Mouse (Mus musculus) right cerebral cortex, postnatal 14 days (tissue): ENCODE measurements around the gene Micu1.

Experiments
- DNase-seq: peaks from one replicate; pipeline ENCODE4 v3.0.0; 2022

The Micu1 gene

GRCm38 (mm10) chr10:59814505-59815155 is 112.4 kb downstream of the Micu1 start:
- peak; percentile 57 for DNase-seq

- no peak for DNase-seq
These were observed 114.3 kb downstream of the Micu1 start for GRCm38 (mm10) chr10:59816569-59816968.

GRCm38 (mm10) chr10:59817528-59817927 is 115.3 kb downstream of the Micu1 start:
- no peak for DNase-seq

- DNase-seq = no peak
These were observed 115.7 kb downstream of the Micu1 start for GRCm38 (mm10) chr10:59817991-59818390.

- no peak for DNase-seq
These were observed 116.9 kb downstream of the Micu1 start for GRCm38 (mm10) chr10:59819146-59819545.

GRCm38 (mm10) chr10:59820886-59821285 is 118.6 kb downstream of the Micu1 start:
- DNase-seq = no peak

GRCm38 (mm10) chr10:59821334-59822066 is 119.2 kb downstream of the Micu1 start:
- no peak for DNase-seq

- DNase-seq = no peak
These were observed 120.6 kb downstream of the Micu1 start for GRCm38 (mm10) chr10:59822857-59823256.

GRCm38 (mm10) chr10:59825137-59825812 is 123.0 kb downstream of the Micu1 start:
- peak; percentile 32 for DNase-seq

GRCm38 (mm10) chr10:59829886-59830285 is 127.6 kb downstream of the Micu1 start:
- DNase-seq = no peak

- no peak for DNase-seq
These were observed 129.7 kb downstream of the Micu1 start for GRCm38 (mm10) chr10:59831950-59832349.

- no peak for DNase-seq
These were observed 133.3 kb downstream of the Micu1 start for GRCm38 (mm10) chr10:59835301-59836155.

- DNase-seq = no peak
These were observed 135.2 kb downstream of the Micu1 start for GRCm38 (mm10) chr10:59837490-59837889.

- no peak for DNase-seq
These were observed 139.2 kb downstream of the Micu1 start for GRCm38 (mm10) chr10:59841434-59841833.

GRCm38 (mm10) chr10:59843125-59843524 is 140.8 kb downstream of the Micu1 start:
- DNase-seq = no peak

GRCm38 (mm10) chr10:59844686-59845085 is 142.4 kb downstream of the Micu1 start:
- DNase-seq = no peak

GRCm38 (mm10) chr10:59846416-59846815 is 144.1 kb downstream of the Micu1 start:
- peak; percentile 57 for DNase-seq

- DNase-seq = no peak
These were observed 146.0 kb downstream of the Micu1 start for GRCm38 (mm10) chr10:59848079-59848877.

GRCm38 (mm10) chr10:59848953-59849352 is 146.7 kb downstream of the Micu1 start:
- no peak for DNase-seq

- no peak for DNase-seq
These were observed 147.1 kb downstream of the Micu1 start for GRCm38 (mm10) chr10:59849371-59849770.

- DNase-seq = no peak
These were observed 154.9 kb downstream of the Micu1 start for GRCm38 (mm10) chr10:59857157-59857556.

- DNase-seq = no peak
These were observed 158.4 kb downstream of the Micu1 start for GRCm38 (mm10) chr10:59860684-59861083.
